Mouse (Mus musculus): ENCODE measurements around the gene Polr2e.
A peak's percentile ranks its signal among the peaks of the same experiment; 100 is the strongest.

The Polr2e gene

GRCm38 (mm10) chr10:80033511-80034391, 5.8 kb downstream of the Polr2e start:
- peak; percentile 61 for DNase-seq (ENCODE audit: low spot score)

DNA sequence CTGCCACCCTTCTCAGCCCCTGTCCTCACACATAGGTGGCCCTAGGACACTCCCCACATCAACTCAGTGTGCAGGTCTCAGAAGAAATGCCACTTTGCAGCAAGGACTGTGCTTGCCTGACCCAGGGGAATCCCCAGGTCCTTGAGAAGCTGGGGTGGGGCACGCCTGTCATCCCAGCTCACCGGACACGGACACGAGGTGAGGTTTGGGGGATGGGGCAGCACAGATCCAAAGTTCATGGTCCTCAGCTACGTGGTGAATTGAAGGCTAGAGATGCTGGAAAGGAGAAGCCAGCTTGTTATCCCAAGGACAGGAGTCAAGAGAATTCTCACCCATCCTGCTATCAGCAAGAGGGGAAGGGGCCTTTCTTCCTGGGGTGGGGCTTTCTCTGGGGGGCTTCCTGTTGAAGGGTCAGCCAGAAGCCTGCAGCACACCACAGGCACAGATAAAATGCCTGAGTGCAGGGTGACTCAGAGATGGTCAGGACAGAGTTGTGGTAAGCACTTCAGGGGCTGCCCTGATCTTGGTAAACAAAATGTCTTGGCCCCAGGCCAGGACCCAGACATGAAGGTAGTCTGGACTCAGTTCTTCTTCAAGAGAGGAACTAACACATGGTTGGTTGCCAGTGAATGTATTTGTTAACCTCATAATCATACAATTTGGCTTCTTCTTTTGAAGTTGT, 6.7 kb downstream of the Polr2e start:
- no peak for DNase-seq (ENCODE audit: low spot score)

- DNase-seq (ENCODE audit: low spot score): no peak
These were observed 8.9 kb downstream of the Polr2e start for GRCm38 (mm10) chr10:80030736-80031135.

DNA sequence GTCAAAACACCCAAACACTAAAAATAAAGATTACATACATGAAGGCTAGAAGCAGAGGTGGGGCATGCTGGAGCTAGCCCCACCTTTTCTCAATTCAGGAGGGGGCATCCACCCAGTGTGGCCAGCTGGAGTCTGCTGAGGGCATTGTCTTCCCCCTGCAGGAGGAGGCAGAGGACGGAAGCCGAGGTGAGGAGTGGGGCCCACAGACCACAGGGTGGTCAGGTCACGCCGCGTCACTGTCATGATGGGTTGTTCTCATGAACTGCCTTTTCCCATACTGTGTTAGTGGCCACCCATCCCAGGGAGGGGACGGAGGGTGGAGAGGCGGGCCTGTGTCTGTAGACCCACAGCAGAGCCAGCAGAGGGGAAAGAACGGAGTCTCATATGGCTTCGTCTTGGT, 9.4 kb downstream of the Polr2e start:
- DNase-seq (ENCODE audit: low spot score): no peak

- DNase-seq (ENCODE audit: low spot score): no peak
These were observed 11.1 kb downstream of the Polr2e start for GRCm38 (mm10) chr10:80028521-80028846.

DNA sequence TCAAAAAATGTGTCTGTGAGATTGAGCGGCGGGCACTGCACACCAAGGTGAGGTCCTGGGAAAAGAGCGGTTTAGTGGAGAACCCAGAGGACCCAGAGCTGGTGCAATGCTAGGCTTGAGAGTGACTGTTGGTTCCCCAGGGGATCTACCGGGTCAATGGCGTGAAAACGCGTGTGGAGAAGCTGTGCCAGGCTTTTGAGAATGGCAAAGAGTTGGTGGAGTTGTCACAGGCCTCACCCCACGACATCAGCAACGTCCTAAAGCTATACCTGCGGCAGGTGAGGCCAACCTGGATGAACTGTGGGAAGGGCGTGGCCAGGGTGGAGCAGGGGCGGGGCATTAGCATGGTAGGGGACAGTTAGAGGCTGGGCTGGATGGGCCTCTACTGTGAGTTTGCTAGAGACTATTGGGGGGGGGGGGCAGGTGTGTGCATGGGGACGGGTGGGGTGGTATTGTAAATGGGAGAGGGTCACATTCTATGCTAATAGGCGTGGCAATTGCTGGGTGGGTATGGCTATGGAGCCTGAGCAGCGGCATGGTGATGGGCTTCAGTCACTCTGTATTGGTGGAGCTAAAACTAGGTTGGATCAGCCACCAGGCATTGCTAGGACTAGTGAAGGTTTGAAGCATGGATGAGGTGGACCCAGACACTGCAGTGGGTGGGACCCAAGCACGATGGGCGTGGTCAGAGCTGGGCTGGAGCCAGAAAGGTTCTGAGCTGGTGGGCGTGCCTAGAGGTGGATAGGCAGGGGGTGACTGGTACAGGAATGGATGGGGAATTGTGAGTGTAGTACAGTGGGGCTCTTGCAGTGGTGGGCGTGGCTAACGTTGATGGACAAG, 11.7 kb downstream of the Polr2e start:
- DNase-seq (ENCODE audit: low spot score): no peak

DNA sequence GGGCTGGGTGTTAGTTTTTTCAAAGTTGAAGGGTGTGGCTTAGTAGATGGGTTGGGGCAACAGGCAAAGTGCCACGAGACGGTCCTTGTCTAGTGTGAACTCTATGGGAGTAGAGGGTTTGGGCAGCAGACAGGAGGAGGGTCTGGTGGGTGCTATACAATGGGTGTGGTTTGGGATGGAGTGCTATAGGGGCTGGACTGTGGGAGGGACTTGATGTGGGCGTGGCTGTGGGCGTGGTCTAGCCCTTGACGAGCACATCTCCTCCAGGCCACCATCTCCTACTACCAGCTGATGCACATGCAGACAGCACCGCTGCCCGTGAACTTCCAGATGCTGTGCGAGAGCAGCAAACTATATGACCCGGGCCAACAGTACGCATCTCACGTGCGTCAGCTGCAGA, 13.7 kb downstream of the Polr2e start:
- DNase-seq (ENCODE audit: low spot score): peak; percentile 42

DNA sequence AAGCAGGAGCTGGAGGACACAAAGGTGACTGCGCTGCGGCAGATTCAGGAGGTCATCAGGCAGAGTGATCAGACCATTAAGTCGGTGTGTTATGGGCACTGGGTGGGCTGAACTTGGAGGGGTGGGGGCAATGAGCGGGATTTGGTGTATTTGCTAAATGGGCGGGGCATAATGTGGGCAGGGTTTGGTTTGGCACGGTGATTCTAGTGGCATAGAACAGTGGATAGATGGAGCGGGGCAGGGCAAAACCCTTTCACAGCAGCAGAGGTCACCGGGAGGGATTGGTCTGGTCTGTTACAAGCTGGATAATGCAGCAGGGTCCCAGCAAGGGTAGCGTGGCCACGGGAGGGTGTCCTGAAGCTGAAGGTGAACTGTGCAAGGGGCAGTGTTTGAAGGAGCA, 14.1 kb downstream of the Polr2e start:
- no peak for DNase-seq (ENCODE audit: low spot score)

DNA sequence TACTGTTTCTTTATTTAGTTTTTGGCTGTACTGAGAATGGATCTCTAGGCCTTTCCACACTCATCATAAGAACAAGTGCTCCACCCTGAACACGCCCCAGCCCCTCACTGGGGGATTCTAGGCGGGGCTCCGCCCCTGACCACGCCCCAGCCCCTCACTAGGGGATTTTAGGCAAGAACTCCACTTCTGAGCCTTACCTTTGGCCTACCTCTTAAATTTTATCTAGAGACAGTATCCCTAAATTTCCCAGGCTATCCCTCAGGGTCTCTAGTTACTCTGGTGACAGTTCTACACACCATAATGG, 14.6 kb downstream of the Polr2e start:
- no peak for DNase-seq (ENCODE audit: low spot score)

DNA sequence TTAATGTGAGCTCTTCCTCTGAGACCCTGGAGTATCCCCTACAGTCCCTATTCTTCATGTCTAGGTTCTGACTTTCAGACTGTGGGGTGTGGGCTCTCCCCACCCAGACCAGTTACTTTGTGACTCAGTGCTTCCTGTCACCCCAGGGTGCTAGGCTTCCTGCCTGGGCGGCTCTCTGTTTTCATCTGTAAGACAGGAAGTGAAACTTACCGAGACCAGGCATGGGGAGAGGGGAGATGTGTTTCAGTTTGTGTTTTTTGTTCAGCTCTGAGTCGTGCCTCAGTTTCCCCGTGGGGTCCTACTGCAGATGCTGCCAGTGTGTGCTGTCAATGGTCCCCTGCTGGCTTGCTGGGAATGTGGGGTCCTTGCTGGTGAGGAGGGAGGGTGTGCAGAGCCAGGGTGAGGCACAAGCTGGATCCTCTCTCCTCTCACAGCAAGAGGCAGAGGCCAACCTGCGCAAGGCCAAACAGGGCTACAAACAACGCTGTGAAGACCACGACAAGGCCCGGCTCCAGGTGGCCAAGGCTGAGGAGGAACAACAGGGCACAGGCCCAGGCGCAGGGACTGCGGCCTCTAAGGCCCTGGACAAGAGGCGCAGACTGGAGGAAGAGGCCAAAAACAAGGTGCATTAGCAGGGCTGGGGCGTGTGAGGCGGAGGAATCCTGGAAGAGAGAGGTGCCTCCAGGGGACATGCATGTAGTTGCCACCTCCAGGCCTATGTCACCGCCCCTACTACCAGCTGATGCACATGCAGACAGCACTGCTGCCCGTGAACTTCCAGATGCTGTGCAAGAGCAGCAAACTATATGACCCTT, 15.2 kb downstream of the Polr2e start:
- DNase-seq (ENCODE audit: low spot score): no peak

DNA sequence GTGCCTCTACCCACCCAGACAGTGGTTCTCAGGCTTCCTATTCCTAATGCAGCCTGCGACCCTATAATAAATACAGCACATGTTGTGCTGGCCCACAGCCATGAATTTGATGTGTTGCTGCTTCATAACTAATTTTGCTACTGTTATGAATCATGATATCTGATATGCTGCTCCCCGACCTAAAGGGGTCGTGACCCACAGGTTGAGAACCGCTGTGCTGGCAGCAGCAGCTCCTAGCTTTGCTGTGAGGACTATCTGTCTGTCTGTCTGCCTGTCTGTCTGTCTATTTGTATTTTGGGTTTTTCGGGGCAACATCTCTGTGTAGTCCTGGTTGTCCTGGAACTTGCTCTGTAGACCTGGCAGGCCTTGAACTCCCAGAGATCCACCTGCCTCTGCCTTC, 15.8 kb downstream of the Polr2e start:
- DNase-seq (ENCODE audit: low spot score): no peak

DNA sequence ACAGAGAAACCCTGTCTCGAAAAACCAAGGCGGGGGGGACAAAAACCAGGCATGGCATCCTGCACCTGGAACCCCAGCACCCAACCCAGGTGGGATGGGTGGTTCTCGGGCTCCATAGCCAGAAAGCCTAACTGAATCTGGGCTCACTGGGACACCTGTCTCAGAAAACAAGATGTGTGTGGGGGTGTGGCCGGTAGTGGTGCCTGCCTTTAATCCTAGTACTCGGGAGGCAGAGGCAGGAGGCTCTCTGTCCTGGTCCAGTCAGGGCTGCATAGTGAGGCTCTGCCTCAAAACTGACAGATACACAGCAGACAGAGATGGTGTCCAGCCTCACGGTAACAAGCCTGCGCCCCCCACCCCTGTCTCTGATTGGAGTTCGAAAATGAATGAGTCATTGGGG, 16.8 kb downstream of the Polr2e start:
- no peak for DNase-seq (ENCODE audit: low spot score)

DNA sequence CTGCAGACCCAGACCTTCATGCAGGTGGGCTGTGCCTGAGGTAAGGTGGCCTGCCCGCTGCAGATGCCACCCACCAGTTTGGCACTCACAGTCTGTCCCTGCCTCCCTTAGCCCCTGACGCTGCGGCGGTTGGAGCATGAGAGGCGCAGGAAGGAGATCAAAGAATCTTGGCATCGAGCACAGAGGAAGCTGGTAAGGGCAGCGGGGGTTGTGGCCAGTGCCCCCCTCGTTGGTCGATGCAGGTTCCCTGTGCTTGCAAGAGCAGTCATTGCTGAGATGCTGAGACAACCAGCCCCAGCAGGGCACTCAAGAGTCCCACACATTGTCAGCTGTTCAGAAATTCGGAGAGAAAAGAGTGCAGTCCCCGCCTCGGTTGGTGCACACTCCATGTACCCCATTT, 17.4 kb downstream of the Polr2e start:
- no peak for DNase-seq (ENCODE audit: low spot score)

- DNase-seq (ENCODE audit: low spot score): no peak
These were observed 18.3 kb downstream of the Polr2e start for GRCm38 (mm10) chr10:80021320-80021641.

GRCm38 (mm10) chr10:80020603-80021319, 18.8 kb downstream of the Polr2e start:
- no peak for DNase-seq (ENCODE audit: low spot score)

GRCm38 (mm10) chr10:80020191-80020590, 19.4 kb downstream of the Polr2e start:
- DNase-seq (ENCODE audit: low spot score): no peak

DNA sequence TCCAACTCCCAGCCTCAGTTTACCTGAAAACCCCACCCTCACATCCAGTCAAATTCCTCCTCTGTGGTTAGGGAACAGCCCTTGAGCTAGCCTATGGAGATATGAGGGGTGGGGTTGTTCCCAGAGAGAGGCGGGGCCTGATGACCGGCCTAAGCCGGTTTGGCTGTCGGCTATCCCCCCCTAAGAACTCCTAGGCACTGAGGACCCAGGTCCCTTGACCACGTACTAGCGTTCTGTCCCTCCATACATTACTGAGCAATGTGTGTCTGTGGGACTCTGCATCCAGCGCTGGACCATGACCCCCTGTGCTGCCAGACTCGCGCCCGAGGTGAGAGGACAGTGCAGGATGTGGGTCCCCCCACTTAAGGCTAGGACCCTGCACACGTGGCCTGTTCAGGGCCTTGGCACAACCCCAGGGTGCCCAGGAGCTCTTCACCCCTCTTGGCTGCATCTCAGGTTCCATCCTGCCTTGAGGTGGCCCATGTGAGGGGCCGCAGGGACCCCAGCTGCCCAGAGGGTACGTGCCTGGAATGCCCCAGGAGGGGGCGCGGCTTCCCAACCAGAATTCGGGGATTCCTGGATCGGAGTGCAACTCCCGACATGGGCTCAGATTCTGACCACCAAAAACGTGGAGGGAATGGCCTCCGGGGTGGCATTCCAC, 20.0 kb downstream of the Polr2e start:
- peak; percentile 76 for DNase-seq (ENCODE audit: low spot score)

DNA sequence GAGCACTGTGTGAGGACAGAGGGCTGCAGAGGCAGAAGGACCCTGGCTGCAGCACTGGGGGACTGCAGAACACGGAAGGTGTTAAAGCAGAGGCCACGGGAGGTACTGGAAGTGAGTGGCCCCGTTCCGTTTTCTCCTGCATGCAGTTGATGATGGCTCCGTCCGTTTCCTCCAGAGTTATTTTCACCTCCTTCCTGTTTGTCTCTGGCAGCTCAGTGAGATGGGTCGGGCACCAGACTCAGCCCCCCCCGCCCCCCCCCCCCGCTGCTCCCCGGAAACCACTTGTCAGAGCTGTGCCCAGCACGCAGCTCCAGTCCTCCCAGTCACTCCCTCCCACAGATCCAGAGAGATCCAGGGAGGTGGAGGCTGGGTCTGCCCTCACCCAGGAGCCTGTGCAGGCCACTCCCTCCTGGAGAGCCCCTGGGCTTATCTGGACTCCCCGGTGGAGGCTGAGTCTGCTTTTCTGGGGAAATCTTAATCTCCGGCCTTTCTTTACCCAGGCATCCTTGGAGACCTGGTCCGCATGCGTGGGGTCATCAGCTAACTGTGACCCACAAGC, 20.8 kb downstream of the Polr2e start:
- DNase-seq (ENCODE audit: low spot score): peak; percentile 46

- no peak for DNase-seq (ENCODE audit: low spot score)
These were observed 21.8 kb downstream of the Polr2e start for GRCm38 (mm10) chr10:80017771-80018170.

DNA sequence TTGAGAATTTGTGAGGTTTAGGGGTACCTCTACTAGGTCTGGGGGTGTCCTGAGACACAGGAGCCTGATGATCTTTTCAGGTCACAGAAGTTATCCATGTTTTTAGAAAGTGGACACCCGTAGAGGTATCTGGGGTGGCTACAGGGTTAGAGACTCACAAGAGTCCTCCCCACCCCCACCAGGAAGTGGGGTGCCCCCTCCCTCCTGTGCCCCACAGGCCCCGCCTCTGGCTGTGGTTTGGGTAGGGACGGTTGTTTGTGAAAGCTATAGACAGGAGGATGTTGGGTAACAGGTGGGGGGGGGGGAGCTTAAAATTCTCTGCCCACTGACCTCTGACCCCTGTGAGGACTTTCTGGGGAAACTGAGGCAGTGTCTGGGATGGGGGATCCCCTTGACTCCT, 22.2 kb downstream of the Polr2e start:
- no peak for DNase-seq (ENCODE audit: low spot score)

DNA sequence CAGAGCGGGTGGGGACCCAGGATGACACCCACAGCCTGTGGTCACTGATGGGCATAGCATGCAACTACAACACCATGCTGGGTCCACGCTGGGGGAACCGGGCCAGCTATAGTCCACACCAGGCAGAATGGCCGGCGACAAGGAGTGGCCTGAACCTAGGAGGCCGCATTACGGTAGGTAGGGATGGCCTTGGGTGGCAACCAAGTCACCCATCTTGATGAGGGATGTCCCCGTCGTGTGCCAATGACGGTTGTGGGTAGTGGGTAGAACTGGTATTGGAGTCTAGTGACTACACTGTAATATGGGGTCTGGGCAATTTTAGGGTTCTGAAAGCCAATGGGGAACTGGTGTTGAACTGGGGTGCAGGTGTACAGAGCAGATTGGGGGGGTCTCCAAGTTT, 22.7 kb downstream of the Polr2e start:
- DNase-seq (ENCODE audit: low spot score): no peak

All from embryo, embryonic 10.5 days (tissue).